Mouse (Mus musculus) brain, embryonic 14.5 days (tissue): Measurements from ENCODE around the gene Nfkbie. TPM values are rescaled to one million over a fixed set of nuclear protein-coding genes. Genes with fewer than 3 reads are reported as not detected.

Experiments used
- DNase-seq: peaks from one replicate; pipeline ENCODE4 v3.0.0-alpha.2; 2011; ENCODE audit warnings: low read depth
- CTCF ChIP-seq: fragments of 200-500 bp; IDR thresholded peaks from 2 replicates; pipeline ENCODE4 v1.5.1; 2012; ENCODE audit warnings: inconsistent platforms, mild to moderate bottlenecking, moderate library complexity, borderline replicate concordance; ENCODE audit not compliant: insufficient read depth, insufficient read length; ENCODE audit errors: extremely low read depth
- POLR2A ChIP-seq: fragments of 200-500 bp; IDR thresholded peaks from 2 replicates; pipeline ENCODE4 v1.6.1; 2012; ENCODE audit warnings: mild to moderate bottlenecking, inconsistent platforms, borderline replicate concordance; ENCODE audit not compliant: poor library complexity, insufficient read depth, insufficient read length, severe bottlenecking; ENCODE audit errors: extremely low read depth
- polyA plus RNA-seq: library from polyadenylated mRNA; depleted of rRNA; stranded (reverse); fragments of >200 nt; gene quantifications from 2 replicates; pipeline ENCODE4 v1.2.3, GENCODE M21; 2012

The Nfkbie gene
- polyA plus RNA-seq, 1 experiment: 3.4 TPM

DNA sequence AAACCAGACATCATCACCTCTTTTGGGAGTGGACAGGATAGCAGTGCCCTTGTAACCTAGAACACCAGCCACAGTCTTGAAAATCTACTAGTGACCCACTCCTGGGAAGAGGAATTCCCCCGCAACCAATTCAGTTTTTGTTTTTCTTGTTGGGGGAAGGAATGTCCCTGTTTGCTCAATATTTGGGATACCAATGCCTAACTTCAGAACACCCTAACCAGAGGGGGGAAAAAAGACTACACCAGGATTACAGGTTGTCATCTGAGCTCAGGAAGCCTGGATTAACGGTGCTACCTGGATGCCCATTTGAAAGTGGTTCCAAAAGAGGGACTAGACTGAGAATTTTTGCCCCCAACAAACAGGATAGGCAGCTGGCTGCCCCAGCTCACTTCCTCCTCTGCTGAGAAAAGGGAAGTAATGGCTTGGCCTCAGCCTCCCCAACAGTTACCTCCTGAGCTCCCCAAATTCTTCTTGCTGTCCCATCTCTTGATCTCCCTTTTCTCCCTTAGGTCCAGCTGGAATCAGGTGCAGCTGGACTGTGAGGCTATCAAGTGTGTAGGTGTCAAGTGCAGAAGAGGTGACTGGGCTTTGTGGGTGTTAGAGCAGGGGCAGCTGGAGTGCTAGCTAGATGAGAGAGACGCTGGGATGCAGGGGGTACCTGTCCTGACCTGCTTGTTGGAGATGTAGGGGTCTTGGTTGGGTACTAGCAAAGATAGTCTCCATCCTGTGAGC is 1.2 kb downstream of the Nfkbie start:
- DNase-seq: no peak
- TF ChIP-seq POLR2A: no peak
- no peak for TF ChIP-seq CTCF

DNA sequence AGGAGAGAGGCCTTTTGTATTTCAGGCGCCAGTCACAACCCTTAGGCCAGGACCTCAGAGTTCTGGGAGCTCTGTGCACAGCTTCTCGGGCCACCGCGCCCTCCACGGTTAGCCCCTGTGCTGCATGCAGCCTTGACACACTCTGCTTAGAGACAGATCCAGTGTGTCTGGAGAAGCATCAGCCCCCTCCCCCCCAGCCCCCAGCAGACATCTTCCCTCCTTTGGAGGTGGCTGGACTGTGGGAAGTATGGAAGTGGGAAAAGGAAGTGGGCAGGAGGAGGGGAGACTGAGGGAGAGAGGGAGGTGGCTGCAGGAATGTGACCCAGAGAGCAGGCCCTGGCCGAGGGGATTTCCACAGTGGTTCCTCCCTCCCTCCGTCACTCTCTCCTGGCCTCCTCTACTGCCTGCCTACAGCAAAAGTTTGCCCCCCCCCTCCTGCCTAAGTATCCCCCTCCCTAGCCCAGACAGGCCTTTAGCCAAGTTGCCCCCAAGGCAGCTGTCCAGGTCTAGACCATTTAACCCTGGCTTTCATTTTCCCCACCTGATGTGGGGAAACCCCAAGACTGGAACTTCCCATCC is 1.8 kb downstream of the Nfkbie start:
- TF ChIP-seq CTCF (no peak), POLR2A (no peak)
- no peak for DNase-seq

DNA sequence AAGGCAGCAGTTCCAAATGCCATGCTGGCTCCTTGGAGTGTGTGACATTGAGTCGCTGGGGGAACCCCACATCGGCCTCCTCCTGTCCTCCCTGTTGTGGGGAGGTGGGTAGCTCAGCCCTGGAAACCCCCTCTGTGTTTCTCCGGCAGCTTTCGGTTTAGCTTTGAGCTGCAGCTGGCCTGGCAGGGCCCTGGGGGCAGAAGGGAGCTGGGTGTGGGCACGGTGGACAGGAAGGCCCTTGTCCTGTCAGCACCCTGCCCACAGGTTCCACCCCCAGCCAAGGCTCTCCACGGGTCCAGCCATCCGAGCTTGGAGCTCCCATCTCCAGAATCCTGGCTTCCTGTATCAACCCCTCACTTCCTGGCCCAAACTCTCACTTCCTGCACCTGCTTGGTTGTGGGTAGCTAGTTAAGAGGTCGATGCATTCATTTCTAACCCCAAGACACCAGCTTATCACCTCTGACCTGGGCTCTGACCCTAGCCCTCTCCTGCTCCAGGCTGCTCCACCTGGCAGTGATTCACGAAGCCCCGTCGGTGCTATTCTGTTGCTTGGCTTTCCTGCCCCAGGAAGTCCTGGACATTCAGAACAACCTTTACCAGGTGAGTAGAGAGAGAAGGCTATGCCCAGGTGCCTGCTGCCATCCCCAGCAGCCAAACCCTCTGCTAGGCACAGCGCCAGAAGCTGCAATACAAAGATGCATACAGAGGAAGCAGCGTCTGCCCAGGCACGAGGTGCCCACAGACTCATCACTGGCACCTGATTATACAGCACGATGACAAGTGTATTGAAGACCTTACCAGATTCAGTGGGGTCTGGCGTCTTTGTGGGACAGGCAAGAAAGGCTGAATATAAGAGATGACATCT is 2.7 kb downstream of the Nfkbie start:
- no peak for DNase-seq
- TF ChIP-seq CTCF (no peak), POLR2A (no peak)

DNA sequence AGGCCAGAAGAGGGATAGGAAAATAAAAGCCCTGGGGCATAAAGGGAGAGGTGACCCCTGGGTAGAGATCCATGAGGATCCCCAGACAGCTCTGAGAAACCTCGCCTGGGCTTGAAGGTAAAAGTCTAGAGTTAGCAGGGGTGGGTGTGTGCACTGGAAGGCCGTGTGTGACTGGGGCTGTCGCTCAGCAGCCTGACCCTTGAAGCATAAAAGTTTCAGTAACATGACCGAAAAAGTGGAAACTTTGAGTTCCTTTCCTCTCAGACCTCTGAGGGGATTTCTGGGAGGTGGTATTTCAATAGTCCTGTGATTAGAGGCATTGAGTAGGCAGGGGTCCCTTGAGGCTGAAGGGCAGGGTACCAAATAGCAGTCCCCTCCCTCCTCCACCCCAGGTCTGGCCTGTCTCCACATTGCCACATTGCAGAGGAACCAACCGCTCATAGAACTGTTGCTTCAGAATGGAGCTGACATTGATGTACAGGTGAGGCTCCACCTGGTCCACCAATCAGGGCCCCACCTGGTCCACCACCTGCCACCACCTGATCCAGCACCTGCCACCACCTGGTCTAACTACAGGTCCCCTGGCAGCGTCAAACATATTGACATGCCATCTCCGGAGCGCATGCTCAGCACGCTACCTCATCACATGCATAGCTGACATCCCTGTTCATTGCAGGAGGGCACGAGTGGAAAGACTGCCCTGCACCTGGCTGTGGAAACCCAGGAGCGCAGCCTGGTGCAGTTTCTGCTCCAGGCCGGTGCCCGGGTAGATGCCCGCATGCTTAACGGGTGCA is 4.4 kb downstream of the Nfkbie start:
- TF ChIP-seq CTCF (no peak), POLR2A (no peak)

DNA sequence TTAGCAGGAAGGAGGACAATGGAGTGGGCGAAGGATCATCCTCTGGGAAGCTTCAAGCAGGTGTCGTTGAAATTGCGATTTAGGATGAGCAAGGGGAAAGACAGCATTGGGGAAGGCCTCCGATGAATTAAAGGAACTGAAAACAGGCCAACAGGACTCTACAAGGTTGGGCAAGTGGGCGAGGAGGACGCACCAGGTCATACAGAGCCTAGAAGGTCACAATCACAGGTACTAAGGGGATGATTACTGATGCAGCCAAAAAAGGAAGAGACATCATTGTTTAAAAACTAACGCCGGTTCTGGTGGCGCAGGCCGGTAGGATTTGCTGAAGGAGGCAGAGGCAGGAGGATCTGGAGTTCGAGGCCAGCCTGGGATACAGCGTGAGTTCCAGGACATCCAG is 7.7 kb downstream of the Nfkbie start:
- TF ChIP-seq CTCF: no peak
- no peak for TF ChIP-seq POLR2A
- DNase-seq: no peak

More for the DNA sequence above, 4.4 kb downstream of the Nfkbie start:
- no peak for DNase-seq

DNA sequence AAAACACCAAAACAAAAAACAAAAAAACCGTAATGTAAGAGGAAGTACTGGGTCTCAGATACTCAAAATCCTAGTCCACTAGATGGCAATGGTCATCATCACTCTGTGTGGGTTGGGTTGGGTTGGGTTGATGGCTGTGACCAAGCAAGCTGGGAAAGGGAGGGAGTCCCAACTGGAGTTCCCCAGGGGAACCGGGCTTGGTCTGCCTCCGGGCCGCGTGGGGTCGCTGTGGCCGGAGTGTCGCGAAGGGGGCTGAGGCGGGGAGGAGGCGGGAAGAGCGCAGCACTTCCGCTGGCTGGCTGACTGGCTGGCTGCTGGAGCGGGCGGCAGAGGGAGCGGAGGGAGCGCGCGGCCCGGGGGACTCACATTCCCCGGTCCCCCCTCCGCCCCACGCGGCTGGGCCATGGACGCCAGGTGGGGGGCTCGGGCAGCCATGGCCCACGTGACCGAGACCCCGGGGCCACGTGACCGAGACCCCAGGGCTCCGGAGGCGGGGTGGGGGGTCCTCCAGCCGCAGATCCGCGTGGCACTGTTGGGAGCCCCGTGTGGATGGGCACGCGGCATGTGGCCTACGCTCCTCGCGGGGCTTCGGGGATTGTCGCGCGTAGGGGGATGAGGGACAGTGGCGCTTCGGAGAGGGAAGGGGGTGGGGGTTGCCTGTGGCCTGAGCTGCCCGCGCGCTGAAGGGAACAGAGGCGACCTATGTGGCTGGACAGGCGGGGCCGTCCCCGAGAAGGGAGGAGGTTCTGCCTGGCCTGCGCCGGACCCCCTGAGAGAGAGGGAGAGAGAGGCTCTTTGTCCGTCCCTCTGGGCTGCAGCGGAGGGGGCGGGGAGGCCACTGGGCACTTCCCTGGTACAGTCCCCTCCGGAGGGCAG is 8.4 kb downstream of the Nfkbie start, which contains the start of gene Slc35b2:
TSS of gene Slc35b2 (plus strand) at position 220 of the 876 bp plus-strand sequence.
- peak; percentile 83 for TF ChIP-seq POLR2A
- peak; percentile 83 for TF ChIP-seq CTCF
- peak; percentile 97 for DNase-seq

DNA sequence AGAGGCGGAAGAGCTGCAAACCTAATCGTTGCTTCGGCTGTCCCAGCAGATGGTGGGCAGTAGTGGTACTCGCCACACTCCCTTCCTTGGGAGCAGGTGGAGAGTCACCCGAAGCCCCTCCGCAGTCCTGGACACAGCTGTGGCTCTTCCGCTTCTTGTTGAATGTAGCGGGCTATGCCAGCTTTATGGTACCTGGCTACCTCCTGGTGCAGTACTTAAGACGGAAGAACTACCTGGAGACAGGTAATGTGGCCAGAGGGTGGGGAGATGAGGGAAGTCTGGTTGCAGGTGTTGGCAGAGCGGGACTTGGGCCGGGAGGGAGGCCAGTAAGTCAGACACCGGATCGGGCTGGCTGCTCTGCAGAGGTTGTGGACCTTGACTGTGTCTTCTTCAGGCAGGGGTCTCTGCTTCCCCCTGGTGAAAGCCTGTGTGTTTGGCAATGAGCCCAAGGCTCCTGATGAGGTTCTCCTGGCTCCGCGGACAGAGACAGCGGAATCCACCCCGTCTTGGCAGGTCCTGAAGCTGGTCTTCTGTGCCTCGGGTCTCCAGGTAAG is 9.1 kb downstream of the Nfkbie start:
- TF ChIP-seq CTCF (no peak), POLR2A (no peak)
- DNase-seq: no peak

DNA sequence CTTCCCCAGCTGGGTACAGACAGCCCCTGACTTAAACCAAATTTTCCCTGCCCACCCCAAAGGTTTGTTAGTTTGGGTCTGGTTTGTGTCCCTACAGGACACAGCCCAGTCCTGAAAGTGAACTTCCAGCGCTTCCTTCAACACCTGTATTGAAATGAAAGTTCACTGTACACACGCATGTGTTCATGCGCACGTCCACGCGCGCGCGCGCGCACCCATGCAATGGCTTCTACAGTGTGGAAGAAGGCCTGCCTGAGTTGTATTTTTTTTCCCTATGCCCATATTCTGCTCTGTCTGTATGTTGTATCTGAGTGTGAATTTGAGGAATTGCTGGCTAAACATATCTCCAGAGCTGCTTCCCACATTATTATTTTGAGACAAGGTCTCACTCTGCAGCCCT is 9.6 kb downstream of the Nfkbie start:
- no peak for DNase-seq
- TF ChIP-seq CTCF (no peak), POLR2A (no peak)

DNA sequence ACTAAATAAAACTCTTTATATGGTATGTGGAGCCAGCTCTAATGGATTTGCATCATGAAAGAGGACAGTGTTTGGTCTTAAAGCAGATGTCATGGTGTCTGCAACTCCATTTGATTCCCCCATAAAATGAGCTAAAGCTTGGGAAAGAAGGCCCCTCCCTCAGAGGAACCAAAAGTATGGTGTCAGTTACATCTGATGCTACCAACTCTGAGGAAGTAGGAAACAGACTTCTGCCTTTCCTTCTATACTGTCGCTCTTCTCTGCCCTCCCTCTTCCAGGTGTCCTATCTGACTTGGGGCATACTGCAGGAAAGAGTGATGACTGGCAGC is 10.5 kb downstream of the Nfkbie start:
- DNase-seq: no peak
- TF ChIP-seq POLR2A: no peak
- no peak for TF ChIP-seq CTCF
